Mouse (Mus musculus) heart, postnatal 0 days (tissue): ENCODE measurements around the gene Cox5b. TPM values are rescaled to one million over a fixed set of nuclear protein-coding genes. Genes with fewer than 3 reads are reported as not detected.

ENCODE experiments used
- ATAC-seq: fragments of 200-750 bp; cut with Nextera tagmentation; 2 replicates; pipeline ENCODE4 v1.8.0; 2017; ENCODE audit warnings: low read depth, moderate number of reproducible peaks, moderate library complexity; ENCODE audit not compliant: insufficient read depth
- DNase-seq: peaks from one replicate; pipeline ENCODE4 v3.0.0-alpha.2; 2016; ENCODE audit warnings: low spot score
- H3K27ac ChIP-seq: fragments of 300-500 bp; sonication (generic); 2 replicates; pipeline ENCODE4 v1.5.1; 2014; ENCODE audit warnings: low read depth, mild to moderate bottlenecking
- H3K27me3 ChIP-seq: fragments of 300-500 bp; sonication (generic); 2 replicates; pipeline ENCODE4 v1.6.1; 2014; ENCODE audit warnings: low read length, mixed read lengths; ENCODE audit not compliant: control insufficient read depth, insufficient read depth
- H3K36me3 ChIP-seq: fragments of 300-500 bp; sonication (generic); replicated peaks from 2 replicates; pipeline ENCODE4 v1.6.1; 2014; ENCODE audit warnings: low read length, mixed read lengths; ENCODE audit not compliant: control insufficient read depth, insufficient read depth
- H3K4me1 ChIP-seq: fragments of 300-500 bp; sonication (generic); 2 replicates; pipeline ENCODE4 v1.6.1; 2014; ENCODE audit warnings: antibody characterized with exemption; ENCODE audit not compliant: control insufficient read depth, insufficient read depth
- H3K4me2 ChIP-seq: fragments of 300-500 bp; sonication (generic); 2 replicates; pipeline ENCODE4 v1.6.1; 2014; ENCODE audit warnings: low read depth, mild to moderate bottlenecking, low read length, moderate library complexity
- H3K4me3 ChIP-seq: fragments of 300-500 bp; sonication (generic); 2 replicates; pipeline ENCODE4 v1.5.1; 2014; ENCODE audit warnings: low read depth, low read length
- H3K9ac ChIP-seq: fragments of 300-500 bp; sonication (generic); replicated peaks from 2 replicates; pipeline ENCODE4 v1.6.1; 2014; ENCODE audit warnings: low read depth, low read length, mixed read lengths
- H3K9me3 ChIP-seq: fragments of 300-500 bp; sonication (generic); replicated peaks from 2 replicates; pipeline ENCODE4 v1.6.1; 2016; ENCODE audit warnings: low read length; ENCODE audit not compliant: control insufficient read depth
- CTCF ChIP-seq: IDR thresholded peaks from 2 replicates; pipeline ENCODE4 v1.5.1; 2016; ENCODE audit warnings: antibody characterized with exemption, control low read depth, low read depth
- EP300 ChIP-seq: IDR thresholded peaks from 2 replicates; pipeline ENCODE4 v1.6.1; 2016; ENCODE audit warnings: antibody characterized with exemption, low read depth
- WGBS: fragments of 180-500 bp; shearing (Covaris S2); extraction: QIAGEN DNeasy Blood & Tissue Kit; methylation state at CpG from one replicate; pipeline ENCODE4 v1.1.7; 2014; 5-methylcytosine and 5-hydroxymethylcytosine counted together
- polyA plus RNA-seq: library from polyadenylated mRNA; unstranded; fragments of >200 nt; fragmentation: Nextera tagmentation; extraction: Ambion mirVana; gene quantifications from 2 replicates; pipeline ENCODE4 v1.2.1, GENCODE M21; 2015
- total RNA-seq: library from RNA; depleted of rRNA; stranded (reverse); fragments of >200 nt; gene quantifications from 2 replicates; pipeline ENCODE4 v1.2.3, GENCODE M21; 2014; ENCODE audit warnings: low replicate concordance

Gene Cox5b
- total and polyA plus RNA-seq, 2 experiments from 2014 or later: 1,006 to 2,595 TPM

DNA sequence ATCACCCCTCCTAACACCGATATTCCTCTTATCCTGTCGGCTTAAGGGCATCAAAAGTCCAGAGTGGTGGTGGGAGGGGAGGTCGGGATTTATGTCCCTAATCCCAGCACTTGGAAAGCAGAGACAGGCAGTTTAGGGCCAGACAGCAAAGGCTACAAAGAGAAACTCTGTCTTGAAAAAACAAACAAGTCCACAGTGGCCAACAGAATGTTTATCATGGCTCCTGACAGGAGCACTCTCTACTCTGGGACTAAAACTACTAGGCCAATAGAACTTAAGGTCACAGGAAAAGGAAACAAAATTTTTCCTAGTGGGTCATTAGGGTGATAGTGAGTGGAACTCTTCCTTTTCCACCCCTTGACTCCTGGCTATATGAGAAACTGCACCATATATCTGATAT lies 16.3 kb upstream of the Cox5b start:
- H3K9ac ChIP-seq: no peak overlapping the region
- no peak for ATAC-seq
- no peak overlapping the region for H3K4me3 ChIP-seq
- H3K9me3 ChIP-seq: no peaks in the 10 kb centered on the region
- no peak overlapping the region for H3K27ac ChIP-seq
- 34% methylated on average over 3 of the region's 3 CpGs for WGBS
- DNase-seq: no peak
- H3K36me3 ChIP-seq: no peaks in the 10 kb centered on the region
- H3K4me2 ChIP-seq: no peak overlapping the region
- TF ChIP-seq EP300 (no peak), CTCF (no peak)
- H3K4me1 ChIP-seq: no peaks in the 10 kb centered on the region
- no peaks in the 10 kb centered on the region for H3K27me3 ChIP-seq

DNA sequence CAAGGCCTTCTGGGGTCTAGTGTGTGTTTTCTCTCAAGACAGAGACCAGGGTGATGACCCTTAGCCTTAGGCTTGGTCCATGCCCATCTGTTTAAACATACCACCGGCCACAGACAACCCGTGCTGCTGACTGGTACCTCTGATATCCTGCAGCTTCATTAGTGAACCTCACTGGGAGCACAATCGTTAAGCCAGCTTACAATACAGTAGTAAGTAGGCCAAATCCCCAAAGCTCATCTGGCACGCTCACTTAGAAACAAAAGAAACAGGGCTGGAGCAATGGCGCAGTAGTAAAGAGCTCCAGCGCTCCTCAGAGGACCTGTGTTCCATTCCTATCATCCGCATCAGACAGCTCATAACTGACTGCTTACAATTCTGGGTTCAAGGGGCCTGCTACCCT lies 10.4 kb upstream of the Cox5b start:
- Histone ChIP-seq H3K27me3 (no peaks in the 10 kb centered on the region), H3K36me3 (no peaks in the 10 kb centered on the region), H3K27ac (no peak overlapping the region), H3K4me3 (no peak overlapping the region), H3K4me2 (no peak overlapping the region), H3K4me1 (no peaks in the 10 kb centered on the region), H3K9ac (no peak overlapping the region), H3K9me3 (no peaks in the 10 kb centered on the region)
- WGBS: 87% methylated on average over 7 of the region's 7 CpGs
- no peak for ATAC-seq
- TF ChIP-seq EP300 (no peak), CTCF (no peak)
- DNase-seq: no peak

DNA sequence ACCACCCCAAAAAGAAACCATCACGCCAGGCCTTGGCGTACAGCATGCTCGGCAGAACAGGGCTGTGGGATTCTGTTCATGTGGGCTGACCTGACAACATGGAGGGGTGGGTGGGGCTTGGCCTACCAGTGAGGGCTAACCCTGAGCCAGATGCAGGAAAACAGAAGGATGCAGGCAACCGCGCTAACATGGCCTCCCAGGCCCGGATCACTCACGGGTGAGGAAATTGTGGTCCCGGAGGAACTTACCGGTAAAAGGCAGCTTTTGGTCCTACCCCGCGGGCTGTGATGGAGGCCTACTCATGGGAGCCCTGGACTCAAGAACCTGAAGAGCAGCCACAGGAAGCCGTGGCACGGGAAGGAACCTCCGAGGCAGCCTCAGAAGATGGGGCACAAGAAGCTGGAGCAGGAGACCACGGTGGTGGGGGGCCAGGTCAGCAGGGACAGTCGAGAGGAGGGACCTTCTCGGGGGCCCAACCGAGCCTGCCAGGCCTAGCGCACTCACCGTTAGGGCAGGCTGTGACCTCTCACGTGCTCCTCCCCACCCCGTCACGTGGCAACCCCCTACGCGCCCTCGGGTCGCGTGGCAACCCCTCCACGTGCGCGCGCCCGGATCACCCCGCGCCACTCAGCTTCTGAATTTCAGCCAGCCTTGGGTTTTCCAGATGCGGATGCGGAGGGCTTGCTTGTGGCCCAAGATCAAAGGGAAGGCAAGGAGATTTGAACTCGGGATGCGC lies 8.5 kb upstream of the Cox5b start, which contains the start of gene Fam178b:
Fam178b (minus strand) TSS at position 564 of the 736 bp plus-strand sequence.
- H3K27ac ChIP-seq: no peak within 1 kb of the TSS
- whole genome bisulfite sequencing: 91% methylated on average over 37 of the region's 39 CpGs
- H3K4me1 ChIP-seq: no peaks in the 10 kb centered on the region
- H3K27me3 ChIP-seq: no peaks in the 10 kb centered on the region
- ATAC-seq (no peak), DNase-seq (no peak)
- no peak within 1 kb of the TSS for H3K4me3 ChIP-seq
- H3K4me2 ChIP-seq: no peak within 1 kb of the TSS
- TF ChIP-seq CTCF: no peak
- no peak for TF ChIP-seq EP300
- no peaks in the 10 kb centered on the region for H3K36me3 ChIP-seq
- H3K9me3 ChIP-seq: no peaks in the 10 kb centered on the region
- no peak within 1 kb of the TSS; the same call in 1 of the 2 replicates for H3K9ac ChIP-seq

DNA sequence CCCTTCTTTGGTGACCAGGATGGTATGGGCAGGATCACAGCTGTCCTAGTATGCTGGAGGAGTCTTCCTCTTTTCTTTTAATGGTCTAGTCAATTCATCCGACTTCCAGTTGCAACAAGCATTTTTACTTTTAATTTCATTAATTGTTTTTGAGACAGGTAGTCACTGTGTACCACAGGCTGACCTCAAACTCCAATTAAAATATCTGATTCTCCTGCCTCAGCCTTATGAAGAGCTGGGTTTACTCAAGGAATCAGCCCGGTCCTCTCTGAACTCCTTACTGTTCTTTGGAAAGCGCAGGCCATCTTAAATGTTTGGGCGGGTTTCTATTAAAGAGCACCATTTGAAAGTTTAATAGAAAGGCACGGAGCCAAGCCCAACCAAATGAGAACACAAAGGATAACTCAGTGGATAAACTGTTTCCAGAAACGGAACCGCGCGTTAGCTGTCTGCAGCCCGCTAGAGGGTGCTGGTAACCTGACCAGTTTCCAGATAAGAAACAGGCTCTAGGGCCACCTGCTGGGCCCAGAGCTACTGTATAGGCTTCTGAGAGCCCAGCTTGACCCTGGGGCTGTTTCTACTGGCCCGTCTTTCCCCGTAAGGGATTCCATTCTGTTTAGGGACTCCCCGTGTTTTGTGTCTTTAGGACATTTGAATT lies 7.3 kb upstream of the Cox5b start:
- no peaks in the 10 kb centered on the region for H3K4me1 ChIP-seq
- DNase-seq (peak; percentile 68), ATAC-seq (peak; percentile 84; the same call in 1 of the 2 replicates)
- no peaks in the 10 kb centered on the region for H3K9me3 ChIP-seq
- H3K4me2 ChIP-seq: no peak overlapping the region
- H3K27ac ChIP-seq: no peak overlapping the region
- no peak overlapping the region for H3K4me3 ChIP-seq
- no peaks in the 10 kb centered on the region for H3K36me3 ChIP-seq
- TF ChIP-seq CTCF: peak; percentile 88
- TF ChIP-seq EP300: no peak
- H3K27me3 ChIP-seq: no peaks in the 10 kb centered on the region
- no peak overlapping the region; the same call in 1 of the 2 replicates for H3K9ac ChIP-seq
- WGBS: 11% methylated on average over 13 of the region's 13 CpGs

DNA sequence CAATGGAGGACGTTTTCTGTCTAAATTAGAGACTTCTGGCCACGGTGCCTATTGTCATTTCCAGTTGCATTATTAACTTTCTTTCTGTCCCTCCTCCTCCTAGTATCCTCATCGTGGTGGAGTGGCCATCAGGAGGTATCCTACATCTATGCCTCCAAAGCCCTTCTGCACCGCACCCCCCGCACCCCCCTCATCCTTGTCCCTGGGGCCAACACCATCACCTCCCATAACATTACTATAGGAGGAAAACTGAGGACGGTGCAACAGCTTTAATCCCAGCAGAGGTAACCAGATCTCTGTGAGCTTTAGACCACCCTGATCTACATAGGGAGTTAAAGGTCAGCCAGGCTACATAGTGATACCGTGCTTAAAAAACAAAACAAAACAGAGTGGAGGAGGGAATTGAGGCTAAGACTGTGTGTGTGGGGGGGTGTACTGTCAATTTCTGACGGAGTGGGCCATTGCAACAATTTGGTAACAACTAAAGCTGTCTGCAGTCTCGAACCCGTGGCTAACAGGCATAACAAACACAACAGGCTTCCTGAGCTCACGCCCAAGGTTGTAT lies 496 bp upstream of the Cox5b start:
- Histone ChIP-seq H3K9ac (no peak overlapping the region; the same call in 1 of the 2 replicates), H3K36me3 (peaks cover 27% of the 10 kb centered on the region), H3K4me2 (peak overlapping the region; percentile 53), H3K4me3 (peak overlapping the region; percentile 90), H3K27ac (peak overlapping the region; percentile 84), H3K4me1 (peaks cover 8% of the 10 kb centered on the region; the same call in 1 of the 2 replicates), H3K27me3 (no peaks in the 10 kb centered on the region), H3K9me3 (no peaks in the 10 kb centered on the region)
- ATAC-seq: no peak
- no peak for DNase-seq
- TF ChIP-seq EP300 (no peak), CTCF (no peak)
- 59% methylated on average over 11 of the region's 11 CpGs for WGBS
